ENCODE assay signal across 16 mouse cellular contexts in the genomic region with DNA sequence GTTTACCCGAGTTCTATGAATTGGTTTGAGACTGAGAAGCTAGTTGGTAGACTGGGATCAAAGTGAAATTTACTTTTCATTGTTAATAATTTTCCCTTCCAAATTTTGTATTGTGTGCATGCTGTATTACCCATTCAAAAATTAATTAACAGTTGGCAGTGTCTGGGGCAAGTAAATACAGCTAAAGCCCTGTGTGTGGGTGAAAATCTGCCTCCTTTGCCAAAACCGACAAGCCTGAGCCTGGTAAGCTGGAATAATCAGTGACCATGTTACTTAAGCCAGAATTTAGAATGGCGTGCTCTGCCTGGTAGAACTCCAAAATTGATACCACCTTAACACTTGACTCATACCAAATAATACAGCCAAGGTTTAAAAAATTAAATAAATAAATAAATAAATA.
"Had no signal": no experiment of that assay in that cellular context is flagged by ENCODE, and none has a peak within 500 bp of the region (broad histone marks: within the 10 kb centered on the region; RNA-seq: fewer than 3 reads in every experiment).

No protein-coding gene starts in this region.

- ATAC-seq: liver, embryonic 12.5 days had no signal

- H3K27me3 ChIP-seq: limb, embryonic 15.5 days; liver, embryonic 12.5 days; neural tube, embryonic 12.5 days had no signal

- H3K4me1 ChIP-seq: limb, embryonic 15.5 days; liver, embryonic 12.5 days; midbrain, embryonic 10.5 days; neural tube, embryonic 12.5 days had no signal

- H3K4me2 ChIP-seq: limb, embryonic 15.5 days; liver, embryonic 12.5 days; lung, embryonic 14.5 days; neural tube, embryonic 12.5 days had no signal

- H3K36me3 ChIP-seq: limb, embryonic 15.5 days; liver, embryonic 12.5 days; midbrain, embryonic 10.5 days; neural tube, embryonic 12.5 days had no signal

- H3K27ac ChIP-seq: kidney, postnatal 0 days; limb, embryonic 15.5 days; liver, embryonic 12.5 days; midbrain, embryonic 10.5 days; neural tube, embryonic 12.5 days had no signal

- H3K9me3 ChIP-seq: limb, embryonic 15.5 days; liver, embryonic 12.5 days; midbrain, embryonic 10.5 days; neural tube, embryonic 12.5 days had no signal

- H3K9ac ChIP-seq: limb, embryonic 15.5 days; liver, embryonic 12.5 days; lung, embryonic 14.5 days; neural tube, embryonic 12.5 days had no signal

- H3K4me3 ChIP-seq: limb, embryonic 15.5 days; liver, embryonic 12.5 days; midbrain, embryonic 10.5 days; neural tube, embryonic 12.5 days had no signal

- DNase-seq: kidney, adult 11 months; kidney, adult 9 months; kidney, postnatal 36 days; lung, embryonic 14.5 days; lung, postnatal 10 days; lung, postnatal 4 days; midbrain, embryonic 14.5 days; retina, postnatal 1 day; right cerebral cortex, postnatal 4 days; spleen, adult 18-20 months; thymus, postnatal 4 days had no signal
